Mouse (Mus musculus) small intestine, adult 2 months (tissue): Measurements from ENCODE around the gene Usp54. TPM values are rescaled to one million over a fixed set of nuclear protein-coding genes. Genes with fewer than 3 reads are reported as not detected.

Experiments
- H3K27ac ChIP-seq: fragments of 200-500 bp; 2 replicates; pipeline ENCODE4 v1.5.1; 2012; ENCODE audit warnings: low read depth, low read length, control low read depth, inconsistent platforms; ENCODE audit not compliant: insufficient read depth
- H3K27me3 ChIP-seq: fragments of 200-500 bp; 2 replicates; pipeline ENCODE4 v1.6.1; 2012; ENCODE audit warnings: mild to moderate bottlenecking, moderate library complexity, low read length, inconsistent platforms; ENCODE audit not compliant: control insufficient read depth, insufficient read depth
- H3K36me3 ChIP-seq: fragments of 200-500 bp; 2 replicates; pipeline ENCODE4 v1.6.1; 2012; ENCODE audit warnings: mild to moderate bottlenecking, low read length, control low read depth, inconsistent platforms; ENCODE audit not compliant: control insufficient read depth, insufficient read depth
- H3K4me1 ChIP-seq: fragments of 200-500 bp; 2 replicates; pipeline ENCODE4 v1.6.1; 2012; ENCODE audit warnings: low read length, inconsistent platforms, mixed read lengths; ENCODE audit not compliant: control insufficient read depth, insufficient read depth, insufficient read length
- H3K4me3 ChIP-seq: fragments of 200-500 bp; 2 replicates; pipeline ENCODE4 v1.5.1; 2012; ENCODE audit warnings: low read depth, mild to moderate bottlenecking, control low read depth, inconsistent platforms, low read length, moderate library complexity
- CTCF ChIP-seq: fragments of 200-500 bp; IDR thresholded peaks from 2 replicates; pipeline ENCODE4 v1.5.1; 2012; ENCODE audit warnings: low read depth, mild to moderate bottlenecking, control low read depth, inconsistent platforms, low read length, moderate library complexity, mixed read lengths; ENCODE audit not compliant: insufficient replicate concordance, insufficient read length; ENCODE audit errors: extremely low read depth
- POLR2A ChIP-seq: fragments of 200-500 bp; IDR thresholded peaks from 2 replicates; pipeline ENCODE4 v1.6.1; 2012; ENCODE audit warnings: low read depth, mild to moderate bottlenecking, control low read depth, inconsistent platforms, low read length, moderate library complexity
- WGBS: fragments of 180-500 bp; shearing (Covaris S2); methylation state at CpG from one replicate; pipeline ENCODE4 v1.1.7; 2018; 5-methylcytosine and 5-hydroxymethylcytosine counted together
- polyA plus RNA-seq: library from polyadenylated mRNA; depleted of rRNA; stranded (reverse); fragments of >200 nt; gene quantifications from 2 replicates; pipeline ENCODE4 v1.2.3, GENCODE M21; 2012; rRNA removed

The Usp54 gene
- polyA plus RNA-seq, 1 experiment, result 1.4 TPM

DNA sequence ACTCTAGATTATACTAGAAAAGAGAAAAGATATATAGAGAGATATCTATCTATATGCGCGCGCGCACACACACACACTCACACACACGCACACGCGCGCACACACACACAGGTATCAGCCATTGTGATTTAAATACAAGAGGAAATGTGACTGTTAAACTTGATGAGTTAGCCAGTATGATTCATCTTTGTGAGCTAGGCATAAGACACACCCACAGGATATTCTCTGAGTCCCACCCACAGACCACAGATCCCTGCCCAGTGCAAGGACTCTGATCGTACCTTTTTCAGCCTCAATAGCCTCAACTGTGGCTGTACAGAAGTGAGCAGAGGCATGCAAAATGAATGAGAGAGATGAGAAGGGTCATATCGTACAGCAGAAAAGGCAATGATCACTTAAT lies 137.9 kb downstream of the Usp54 start:
- H3K27ac ChIP-seq, result no peak overlapping the region
- no peaks in the 10 kb centered on the region for H3K27me3 ChIP-seq
- H3K36me3 ChIP-seq, result peaks cover 11% of the 10 kb centered on the region
- TF ChIP-seq CTCF (no peak), POLR2A (no peak)
- WGBS, result 88% methylated on average over 10 of the region's 10 CpGs
- H3K4me3 ChIP-seq, result no peak overlapping the region
- no peaks in the 10 kb centered on the region; the same call in 1 of the 2 replicates for H3K4me1 ChIP-seq

DNA sequence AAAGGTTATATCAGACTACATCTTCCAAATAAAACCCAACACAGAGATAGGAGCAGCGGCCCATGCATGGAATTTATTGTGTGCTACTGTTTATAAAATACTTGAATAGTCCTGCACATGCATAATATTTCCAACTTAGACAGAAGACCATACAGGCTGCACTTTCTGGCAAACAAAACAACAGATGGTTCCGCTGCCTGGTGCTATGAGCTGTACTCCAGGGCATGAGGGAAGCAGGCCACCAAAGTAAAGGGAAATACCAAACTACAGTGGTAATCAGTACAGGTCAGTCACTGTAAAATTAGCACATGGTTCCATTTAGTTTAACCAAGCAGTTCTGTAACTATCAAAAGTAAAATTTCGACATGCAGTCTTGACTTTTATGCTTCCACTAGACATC lies 140.9 kb downstream of the Usp54 start:
- H3K4me1 ChIP-seq, result no peaks in the 10 kb centered on the region; the same call in 1 of the 2 replicates
- TF ChIP-seq POLR2A (no peak), CTCF (no peak)
- WGBS, result 91% methylated on average over 3 of the region's 3 CpGs

More for the DNA sequence above, 140.9 kb downstream of the Usp54 start:
- peaks cover 23% of the 10 kb centered on the region for H3K36me3 ChIP-seq
- no peaks in the 10 kb centered on the region for H3K27me3 ChIP-seq
- H3K27ac ChIP-seq, result no peak overlapping the region
- no peak overlapping the region for H3K4me3 ChIP-seq

Other genes starting within 250 kb of the Usp54 start
- 22.4 and 28.1 TPM in 2 replicates for gene Mrps16, start 247.4 kb downstream of the Usp54 start, polyA plus RNA-seq
- not detected in 2 replicates for gene Cfap70, start 188.8 kb downstream of the Usp54 start, polyA plus RNA-seq
- 37.3 and 55.7 TPM in 2 replicates for gene Anxa7, start 160.9 kb downstream of the Usp54 start, polyA plus RNA-seq
- 0.09 and 0.22 TPM in 2 replicates for gene Mss51, start 144.2 kb downstream of the Usp54 start, polyA plus RNA-seq
- gene Ppp3cb, start 94.5 kb downstream of the Usp54 start, polyA plus RNA-seq, result 1.7 and 4.7 TPM in 2 replicates
- not detected in 2 replicates for gene Myoz1, start 15.5 kb upstream of the Usp54 start, polyA plus RNA-seq
- gene Synpo2l, start 27.3 kb upstream of the Usp54 start, polyA plus RNA-seq, result 0.06 TPM in 1 of 2 replicates, not detected in the other
- gene Sec24c, start 33.2 kb upstream of the Usp54 start, polyA plus RNA-seq, result 161 and 233 TPM in 2 replicates
- gene Fut11, start 53.9 kb upstream of the Usp54 start, polyA plus RNA-seq, result 6.4 and 13.7 TPM in 2 replicates
- gene Chchd1, start 61.9 kb upstream of the Usp54 start, polyA plus RNA-seq, result 9.3 and 13.9 TPM in 2 replicates
- gene Zswim8, start 66.5 kb upstream of the Usp54 start, polyA plus RNA-seq, result 79.0 and 182 TPM in 2 replicates
- 11.1 and 22.1 TPM in 2 replicates for gene Ndst2, start 93.5 kb upstream of the Usp54 start, polyA plus RNA-seq
- 8.1 and 12.0 TPM in 2 replicates for gene Camk2g, start 153.0 kb upstream of the Usp54 start, polyA plus RNA-seq
- gene Plau, start 195.6 kb upstream of the Usp54 start, polyA plus RNA-seq, result 3.1 and 3.8 TPM in 2 replicates